Mouse (Mus musculus): ENCODE data around the gene Selplg.
"Not testable (repeated sequence)": the region's sequence is repeated elsewhere in the genome, so short reads cannot be mapped to it uniquely, and the experiment has no call there.

DNA sequence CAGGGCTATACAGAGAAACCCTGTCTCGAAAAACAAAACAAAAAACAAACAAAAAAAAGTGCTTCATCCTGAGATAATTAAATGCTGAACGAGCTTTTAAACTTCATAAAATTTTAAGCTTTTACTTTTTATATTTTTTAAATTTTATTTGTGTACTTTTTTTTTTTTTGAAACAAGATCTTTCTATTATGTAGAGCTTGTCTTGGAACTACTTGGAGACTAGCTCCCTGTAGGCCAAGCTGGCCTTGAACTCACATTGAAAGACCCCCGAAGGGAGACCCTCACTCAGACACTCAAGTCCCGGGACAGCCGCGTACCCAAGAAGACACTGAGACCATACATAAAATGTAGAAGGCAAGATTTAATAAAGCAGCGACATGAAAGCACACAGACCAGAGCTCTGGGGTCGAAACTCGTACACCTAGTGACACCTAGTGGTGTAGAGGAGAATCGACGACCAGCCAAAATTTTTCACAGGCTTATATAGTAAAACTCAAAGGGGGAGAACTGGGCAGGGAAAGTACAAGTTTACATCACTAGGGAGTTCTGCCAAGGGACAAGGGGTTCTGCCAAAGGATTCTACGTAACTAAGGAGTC lies 20.5 kb downstream of the Selplg start:
- TF ChIP-seq MYOG (IDR thresholded peaks at IDR 0.05; ENCODE audit: control insufficient read depth in 1 of 3, insufficient read depth in 1 of 3, insufficient read length in 2 of 3, low read depth in 2 of 3); REST (IDR thresholded peaks at IDR 0.05; ENCODE audit: insufficient read depth, insufficient read length); CEBPB (IDR thresholded peaks at IDR 0.05; ENCODE audit: insufficient read depth, poor library complexity, severe bottlenecking); POLR2A (IDR thresholded peaks at IDR 0.05; ENCODE audit: insufficient read length, low read depth); E2F4 (IDR thresholded peaks at IDR 0.05; ENCODE audit: insufficient read depth); MAX (IDR thresholded peaks at IDR 0.05; ENCODE audit: low read depth); USF1 (IDR thresholded peaks at IDR 0.05; ENCODE audit: low read depth); TCF12 (IDR thresholded peaks at IDR 0.05; ENCODE audit: insufficient read depth, poor library complexity, severe bottlenecking); MYOD1 (IDR thresholded peaks at IDR 0.05; ENCODE audit: control insufficient read depth in 1 of 3, insufficient read length in 2 of 3, low read depth in 2 of 3); TCF3 (IDR thresholded peaks at IDR 0.05; ENCODE audit: insufficient read length, low read depth): not testable (repeated sequence)

Data from myocyte (in vitro differentiated cells).